Mouse (Mus musculus): ENCODE data around the gene Cmc1. TPM values are rescaled to one million over a fixed set of nuclear protein-coding genes. Genes with fewer than 3 reads are reported as not detected.

Gene Cmc1
- polyA plus RNA-seq, 1 experiment: 10.1 TPM

GRCm38 (mm10) chr9:118030252-118030651, 119.7 kb downstream of the Cmc1 start:
- TF ChIP-seq POLR2A (IDR thresholded peaks at IDR 0.05; ENCODE audit: borderline replicate concordance, extremely low read depth, insufficient read depth, insufficient read length, poor library complexity, severe bottlenecking): no peak
- no peak for TF ChIP-seq CTCF (IDR thresholded peaks at IDR 0.05; ENCODE audit: borderline replicate concordance, extremely low read depth, insufficient read depth, insufficient read length)

GRCm38 (mm10) chr9:118029490-118029889, 120.5 kb downstream of the Cmc1 start:
- no peak for DNase-seq (ENCODE audit: low read depth)
- TF ChIP-seq CTCF (IDR thresholded peaks at IDR 0.05; ENCODE audit: borderline replicate concordance, extremely low read depth, insufficient read depth, insufficient read length) (no peak), POLR2A (IDR thresholded peaks at IDR 0.05; ENCODE audit: borderline replicate concordance, extremely low read depth, insufficient read depth, insufficient read length, poor library complexity, severe bottlenecking) (no peak)

More at GRCm38 (mm10) chr9:118030252-118030651, 119.7 kb downstream of the Cmc1 start:
- DNase-seq (ENCODE audit: low read depth): no peak

GRCm38 (mm10) chr9:118024966-118025365, 125.0 kb downstream of the Cmc1 start:
- TF ChIP-seq CTCF (IDR thresholded peaks at IDR 0.05; ENCODE audit: borderline replicate concordance, extremely low read depth, insufficient read depth, insufficient read length) (no peak), POLR2A (IDR thresholded peaks at IDR 0.05; ENCODE audit: borderline replicate concordance, extremely low read depth, insufficient read depth, insufficient read length, poor library complexity, severe bottlenecking) (no peak)
- DNase-seq (ENCODE audit: low read depth): no peak

Other genes with a start within 250 kb of the Cmc1 start
- gene Azi2, start 109.7 kb downstream of the Cmc1 start, polyA plus RNA-seq (2012; rRNA removed): 49.3 and 56.1 TPM in 2 replicates

Data from brain, embryonic 14.5 days (tissue).